Mouse (Mus musculus) kidney, adult 2 months (tissue): ENCODE data around the gene Ado.

Source experiments
- CTCF ChIP-seq: fragments of 200-500 bp; conservative IDR thresholded peaks from 2 replicates; pipeline ENCODE4 v1.5.1; 2011; ENCODE audit warnings: low read depth, mild to moderate bottlenecking, control low read depth, low read length, moderate library complexity, mixed read lengths; ENCODE audit not compliant: insufficient read depth, insufficient read length
- POLR2A ChIP-seq: fragments of 200-500 bp; IDR thresholded peaks from one replicate; pipeline ENCODE4 v1.6.1; 2011; ENCODE audit warnings: low read depth, low read length, control low read depth

DNA sequence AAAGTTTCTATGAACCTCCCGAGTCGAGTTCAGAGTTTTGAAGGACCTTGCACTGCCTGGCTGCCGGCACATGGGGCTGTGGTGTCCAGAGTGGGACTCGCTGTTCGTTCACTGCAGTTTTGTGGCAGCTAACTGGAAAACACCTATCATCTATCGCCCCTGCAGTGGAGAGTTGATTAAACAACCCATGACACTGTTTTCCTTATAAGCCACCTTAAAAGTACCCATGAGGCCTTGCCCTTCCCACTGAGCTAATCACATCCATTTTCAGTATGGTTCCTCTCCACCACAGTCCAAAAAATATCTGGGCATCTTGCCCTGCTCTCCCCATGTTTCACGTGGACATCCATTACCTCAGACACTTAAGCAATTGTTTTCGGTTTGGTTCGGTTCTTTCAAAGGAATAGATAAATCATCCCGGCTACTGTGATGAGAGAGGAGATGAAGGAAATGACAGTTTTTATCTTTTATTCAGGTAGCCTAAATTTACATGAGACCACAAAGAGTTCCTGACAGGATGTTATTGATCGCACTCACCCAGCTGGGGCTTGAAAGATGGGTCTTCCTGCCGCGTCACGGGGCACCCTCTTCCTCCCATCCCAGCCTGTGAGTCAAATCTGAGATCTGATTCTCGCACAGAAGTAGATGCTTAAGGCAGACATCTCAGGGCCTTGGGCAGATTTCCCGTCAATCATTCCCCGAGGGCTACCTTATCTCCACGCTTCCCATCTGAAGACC, 37.3 kb upstream of the Ado start:
- TF ChIP-seq CTCF (no peak), POLR2A (no peak)
